ENCODE assay signal across 22 mouse cellular contexts in genomic region chr19:10661919-10662318, GRCm38 (mm10). TPM values are rescaled to one million over a fixed set of nuclear protein-coding genes. Genes with fewer than 3 reads are reported as not detected.
A peak's percentile ranks its signal among the peaks of the same experiment; 100 is the strongest.
DNase-seq lines count a peak whose midpoint lies in the region; ATAC-seq and TF ChIP-seq lines count a peak whose summit lies in the region.
"Had no signal": no experiment of that assay in that cellular context is flagged by ENCODE, and none has a peak within 500 bp of the region (broad histone marks: within the 10 kb centered on the region; RNA-seq: fewer than 3 reads in every experiment).

No protein-coding gene starts in this region.

- H3K36me3 ChIP-seq in heart, embryonic 12.5 days: no peaks in the 10 kb centered on the region
- no peaks in the 10 kb centered on the region for H3K36me3 ChIP-seq in liver, postnatal 0 days (replicated peaks; ENCODE audit: insufficient read depth, low read length)
- no peaks in the 10 kb centered on the region for H3K36me3 ChIP-seq in hindbrain, embryonic 13.5 days
- H3K36me3 ChIP-seq: embryonic facial prominence, embryonic 10.5 days; heart, embryonic 15.5 days; hindbrain, embryonic 12.5 days; kidney, embryonic 15.5 days had no signal

- peak; percentile 63 for ATAC-seq in heart, embryonic 12.5 days (ENCODE audit: insufficient number of reproducible peaks, low FRiP score)
- ATAC-seq in erythroid progenitor cell, adult 5-6 weeks (replicated peaks; ENCODE audit: low FRiP score, poor library complexity, severe bottlenecking): peak; percentile 70
- peak; percentile 38 for ATAC-seq in liver, postnatal 0 days
- ATAC-seq in hindbrain, embryonic 13.5 days (ENCODE audit: low FRiP score): no peak

- TF ChIP-seq CTCF in bone marrow, adult 2 months (IDR thresholded peaks at IDR 0.05; ENCODE audit: control insufficient read depth, insufficient read depth, low read length): no peak
- no peak for TF ChIP-seq CTCF in liver, postnatal 0 days (IDR thresholded peaks at IDR 0.05; ENCODE audit: low read depth)

- H3K4me3 ChIP-seq in heart, embryonic 12.5 days: no peak overlapping the region
- H3K4me3 ChIP-seq in bone marrow, adult 2 months (replicated peaks; ENCODE audit: control insufficient read depth, low read depth, low read length): no peak overlapping the region
- H3K4me3 ChIP-seq in liver, postnatal 0 days (ENCODE audit: low read depth, low read length): no peak overlapping the region
- H3K4me3 ChIP-seq in hindbrain, embryonic 13.5 days: no peak overlapping the region
- H3K4me3 ChIP-seq: embryonic facial prominence, embryonic 10.5 days; heart, embryonic 15.5 days; hindbrain, embryonic 12.5 days; kidney, embryonic 15.5 days had no signal

- intact Hi-C loops in heart, postnatal 25 days (cut with DNase I): no loop called here
- intact Hi-C loops in left cerebral cortex, postnatal 25 days (cut with DNase I): no loop called here

- DNase-seq in heart, postnatal 25 days (ENCODE audit: low spot score): no peak
- no peak for DNase-seq in liver, postnatal 0 days
- DNase-seq in ovary, adult 18-20 months (ENCODE audit: low spot score): no peak
- DNase-seq in left cerebral cortex, postnatal 25 days (ENCODE audit: low spot score in 2 of 2): no peak
- DNase-seq: cerebellum, adult 11-12 months; cerebellum, postnatal 25 days; gastrocnemius, postnatal 25 days; lung, postnatal 10 days; right cerebral cortex, adult 18-20 months had no signal

- TF ChIP-seq EP300 in liver, postnatal 0 days (IDR thresholded peaks at IDR 0.05; ENCODE audit: low read depth): peak; percentile 89

- H3K4me1 ChIP-seq in heart, embryonic 12.5 days (replicated peaks): peaks cover 2% of the 10 kb centered on the region
- peaks cover 2% of the 10 kb centered on the region; the same call in 1 of the 2 replicates for H3K4me1 ChIP-seq in bone marrow, adult 2 months (ENCODE audit: control insufficient read depth, insufficient read depth, low read length)
- peaks cover 18% of the 10 kb centered on the region for H3K4me1 ChIP-seq in liver, postnatal 0 days (ENCODE audit: insufficient read depth)
- H3K4me1 ChIP-seq in hindbrain, embryonic 13.5 days (replicated peaks): no peaks in the 10 kb centered on the region
- H3K4me1 ChIP-seq: heart, embryonic 15.5 days; hindbrain, embryonic 12.5 days; kidney, embryonic 15.5 days had no signal

- H3K4me2 ChIP-seq in heart, embryonic 12.5 days: no peak overlapping the region
- peak overlapping the region; percentile 34 for H3K4me2 ChIP-seq in liver, postnatal 0 days (ENCODE audit: low read depth, low read length)
- H3K4me2 ChIP-seq in hindbrain, embryonic 13.5 days: no peak overlapping the region
- H3K4me2 ChIP-seq: heart, embryonic 15.5 days; hindbrain, embryonic 12.5 days; kidney, embryonic 15.5 days had no signal

- H3K27ac ChIP-seq in heart, embryonic 12.5 days (ENCODE audit: poor library complexity, severe bottlenecking): 0 out of 2 replicates have a peak overlapping the region, but pooled peaks have one; percentile 1
- peak overlapping the region; percentile 56 for H3K27ac ChIP-seq in bone marrow, adult 2 months (ENCODE audit: control insufficient read depth, insufficient read depth, low read depth, low read length, poor library complexity)
- H3K27ac ChIP-seq in liver, postnatal 0 days (ENCODE audit: low read depth): peak overlapping the region; percentile 93
- H3K27ac ChIP-seq in hindbrain, embryonic 13.5 days: no peak overlapping the region
- H3K27ac ChIP-seq: embryonic facial prominence, embryonic 10.5 days; heart, embryonic 15.5 days; hindbrain, embryonic 12.5 days; kidney, embryonic 15.5 days had no signal

- TF ChIP-seq POLR2A in bone marrow, adult 2 months (IDR thresholded peaks at IDR 0.05; ENCODE audit: borderline replicate concordance, control insufficient read depth, low read depth, low read length): no peak

- H3K9ac ChIP-seq in heart, embryonic 12.5 days: no peak overlapping the region
- H3K9ac ChIP-seq in liver, postnatal 0 days (replicated peaks): 0 out of 2 replicates have a peak overlapping the region, but pooled peaks have one; percentile 16
- no peak overlapping the region for H3K9ac ChIP-seq in hindbrain, embryonic 13.5 days
- H3K9ac ChIP-seq: heart, embryonic 15.5 days; hindbrain, embryonic 12.5 days; kidney, embryonic 15.5 days had no signal

- H3K27me3 ChIP-seq in heart, embryonic 12.5 days (replicated peaks): 0 out of 2 replicates have a peak, but pooled peaks cover 4% of the 10 kb centered on the region
- H3K27me3 ChIP-seq in liver, postnatal 0 days (ENCODE audit: insufficient read depth, low read length): no peaks in the 10 kb centered on the region
- H3K27me3 ChIP-seq in hindbrain, embryonic 13.5 days: 0 out of 2 replicates have a peak, but pooled peaks cover 4% of the 10 kb centered on the region
- H3K27me3 ChIP-seq: heart, embryonic 15.5 days; hindbrain, embryonic 12.5 days; kidney, embryonic 15.5 days had no signal

- WGBS in heart, embryonic 12.5 days: 75% methylated on average over 2 of the region's 2 CpGs
- WGBS in bone marrow, adult 2 months: 49% methylated on average over 2 of the region's 2 CpGs
- WGBS in liver, postnatal 0 days (ENCODE audit: insufficient replicate concordance): 49% methylated on average over 2 of the region's 2 CpGs
- WGBS in hindbrain, embryonic 13.5 days: 85% methylated on average over 2 of the region's 2 CpGs

- H3K9me3 ChIP-seq in heart, embryonic 12.5 days (replicated peaks): no peaks in the 10 kb centered on the region
- no peaks in the 10 kb centered on the region for H3K9me3 ChIP-seq in liver, postnatal 0 days (ENCODE audit: low read length)
- H3K9me3 ChIP-seq in hindbrain, embryonic 13.5 days: no peaks in the 10 kb centered on the region
- H3K9me3 ChIP-seq: embryonic facial prominence, embryonic 10.5 days; heart, embryonic 15.5 days; hindbrain, embryonic 12.5 days; kidney, embryonic 15.5 days had no signal

RNA-seq across cellular contexts. Expression of gene Pga5, which starts 16.0 kb away (rescaled TPM):
- polyA plus RNA-seq in heart, embryonic 12.5 days (2016; fragmentation: Nextera tagmentation; extraction: Ambion mirVana): not detected in 2 replicates
- total RNA-seq in heart, postnatal 25 days (2021): not detected
- polyA plus RNA-seq in bone marrow, adult 2 months (2011; ENCODE audit: insufficient read depth, insufficient read length, low replicate concordance, missing spikeins): not detected in 2 replicates
- not detected in 2 replicates for total RNA-seq in erythroid progenitor cell, adult 5-6 weeks (2015; ENCODE audit: low replicate concordance)
- not detected in 2 replicates for total RNA-seq in erythroid progenitor cell, adult 5-6 weeks (2017; ENCODE audit: low replicate concordance)
- polyA plus RNA-seq in liver, postnatal 0 days (2015; fragmentation: Nextera tagmentation; extraction: Ambion mirVana): 0.07 TPM in 1 of 2 replicates, not detected in the other
- not detected for total RNA-seq in left cerebral cortex, postnatal 25 days (2021)
- not detected in 2 replicates for polyA plus RNA-seq in hindbrain, embryonic 13.5 days (2015; fragmentation: Nextera tagmentation; extraction: Ambion mirVana)
- total RNA-seq: gastrocnemius, postnatal 25 days; layer of hippocampus, adult 8-10 months; left cerebral cortex, adult 18-20 months; midbrain, postnatal 0 days had no signal
- polyA plus RNA-seq: C2C12; embryonic facial prominence, embryonic 10.5 days; heart, embryonic 15.5 days; hindbrain, embryonic 12.5 days; kidney, embryonic 15.5 days; midbrain, postnatal 0 days; small intestine, adult 2 months had no signal

RNA-seq across cellular contexts. Expression of gene Vps37c, which starts 26.6 kb away (rescaled TPM):
- polyA plus RNA-seq in heart, embryonic 12.5 days (2016; fragmentation: Nextera tagmentation; extraction: Ambion mirVana): 29.0 and 31.2 TPM in 2 replicates
- total RNA-seq in heart, postnatal 25 days (2021): 10 to 100 TPM; 21.1 to 21.8 TPM
- polyA plus RNA-seq in bone marrow, adult 2 months (2011; ENCODE audit: insufficient read depth, insufficient read length, low replicate concordance, missing spikeins): 14.4 and 29.5 TPM in 2 replicates
- 10.8 and 26.0 TPM in 2 replicates for total RNA-seq in erythroid progenitor cell, adult 5-6 weeks (2015; ENCODE audit: low replicate concordance)
- 3.3 and 6.0 TPM in 2 replicates for total RNA-seq in erythroid progenitor cell, adult 5-6 weeks (2017; ENCODE audit: low replicate concordance)
- polyA plus RNA-seq in liver, postnatal 0 days (2015; fragmentation: Nextera tagmentation; extraction: Ambion mirVana): 8.2 and 9.4 TPM in 2 replicates
- total RNA-seq in left cerebral cortex, postnatal 25 days (2021): 10 to 100 TPM; 27.3 to 32.3 TPM
- polyA plus RNA-seq in hindbrain, embryonic 13.5 days (2015; fragmentation: Nextera tagmentation; extraction: Ambion mirVana): 33.8 and 34.7 TPM in 2 replicates

RNA-seq across cellular contexts. Expression of gene Vwce, which starts 27.9 kb away (rescaled TPM):
- polyA plus RNA-seq in heart, embryonic 12.5 days (2016; fragmentation: Nextera tagmentation; extraction: Ambion mirVana): 0.34 and 0.85 TPM in 2 replicates
- not detected for total RNA-seq in heart, postnatal 25 days (2021)
- polyA plus RNA-seq in bone marrow, adult 2 months (2011; ENCODE audit: insufficient read depth, insufficient read length, low replicate concordance, missing spikeins): 0.41 and 0.77 TPM in 2 replicates
- not detected in 2 replicates for total RNA-seq in erythroid progenitor cell, adult 5-6 weeks (2015; ENCODE audit: low replicate concordance)
- total RNA-seq in erythroid progenitor cell, adult 5-6 weeks (2017; ENCODE audit: low replicate concordance): 1.2 TPM in 1 of 2 replicates, not detected in the other
- polyA plus RNA-seq in liver, postnatal 0 days (2015; fragmentation: Nextera tagmentation; extraction: Ambion mirVana): 18.2 and 19.9 TPM in 2 replicates
- under 1 TPM; 0.18 to 0.50 TPM for total RNA-seq in left cerebral cortex, postnatal 25 days (2021)
- 0.53 and 0.82 TPM in 2 replicates for polyA plus RNA-seq in hindbrain, embryonic 13.5 days (2015; fragmentation: Nextera tagmentation; extraction: Ambion mirVana)

RNA-seq across cellular contexts. Expression of gene Tkfc, which starts 56.5 kb away (rescaled TPM):
- polyA plus RNA-seq in heart, embryonic 12.5 days (2016; fragmentation: Nextera tagmentation; extraction: Ambion mirVana): 11.9 and 12.4 TPM in 2 replicates
- 1 to 10 TPM; 9.1 to 9.3 TPM for total RNA-seq in heart, postnatal 25 days (2021)
- 3.7 and 5.3 TPM in 2 replicates for polyA plus RNA-seq in bone marrow, adult 2 months (2011; ENCODE audit: insufficient read depth, insufficient read length, low replicate concordance, missing spikeins)
- total RNA-seq in erythroid progenitor cell, adult 5-6 weeks (2015; ENCODE audit: low replicate concordance): 4.6 and 6.1 TPM in 2 replicates
- total RNA-seq in erythroid progenitor cell, adult 5-6 weeks (2017; ENCODE audit: low replicate concordance): 1.2 TPM in 1 of 2 replicates, not detected in the other
- polyA plus RNA-seq in liver, postnatal 0 days (2015; fragmentation: Nextera tagmentation; extraction: Ambion mirVana): 82.1 and 133 TPM in 2 replicates
- 10 to 100 TPM; 20.4 to 21.3 TPM for total RNA-seq in left cerebral cortex, postnatal 25 days (2021)
- polyA plus RNA-seq in hindbrain, embryonic 13.5 days (2015; fragmentation: Nextera tagmentation; extraction: Ambion mirVana): 24.8 and 25.4 TPM in 2 replicates

RNA-seq across cellular contexts. Expression of gene Ddb1, which starts 56.8 kb away (rescaled TPM):
- polyA plus RNA-seq in heart, embryonic 12.5 days (2016; fragmentation: Nextera tagmentation; extraction: Ambion mirVana): 339 and 347 TPM in 2 replicates
- total RNA-seq in heart, postnatal 25 days (2021): 100 to 1,000 TPM; 154 to 166 TPM
- polyA plus RNA-seq in bone marrow, adult 2 months (2011; ENCODE audit: insufficient read depth, insufficient read length, low replicate concordance, missing spikeins): 59.3 and 107 TPM in 2 replicates
- total RNA-seq in erythroid progenitor cell, adult 5-6 weeks (2015; ENCODE audit: low replicate concordance): 58.0 and 75.0 TPM in 2 replicates
- 168 and 208 TPM in 2 replicates for total RNA-seq in erythroid progenitor cell, adult 5-6 weeks (2017; ENCODE audit: low replicate concordance)
- polyA plus RNA-seq in liver, postnatal 0 days (2015; fragmentation: Nextera tagmentation; extraction: Ambion mirVana): 68.7 and 81.3 TPM in 2 replicates
- total RNA-seq in left cerebral cortex, postnatal 25 days (2021): 100 to 1,000 TPM; 193 to 194 TPM
- 242 and 263 TPM in 2 replicates for polyA plus RNA-seq in hindbrain, embryonic 13.5 days (2015; fragmentation: Nextera tagmentation; extraction: Ambion mirVana)

Comparison
In these comparisons a context has a peak if more than half of its experiments do, and no peak if none do; other contexts are left out.
1. RNA of gene Vwce, which starts 27.9 kb away (polyA plus RNA-seq): 18.2 to 19.9 TPM in liver, postnatal 0 days; 0.41 to 0.77 TPM in bone marrow, adult 2 months, 0.53 to 0.82 TPM in hindbrain, embryonic 13.5 days and 0.34 to 0.85 TPM in heart, embryonic 12.5 days; every median in the first group is over 10 times any median in the second.